Mouse (Mus musculus): Measurements from ENCODE around the gene Romo1. TPM values are rescaled to one million over a fixed set of nuclear protein-coding genes. Genes with fewer than 3 reads are reported as not detected.
A peak's percentile ranks its signal among the peaks of the same experiment; 100 is the strongest.
"Not testable (repeated sequence)": the region's sequence is repeated elsewhere in the genome, so short reads cannot be mapped to it uniquely, and the experiment has no call there.

Gene Romo1
- 100 to 1,000 TPM; 215 to 232 TPM for total RNA-seq (2021)
- long read RNA-seq, experiment 1, transcript Romo1-202 (2 exons, 550 nt): minor isoform, 9 of 88 reads
- long read RNA-seq, experiment 1, transcript Romo1-201 (3 exons, 569 nt): major isoform, 73 of 88 reads
- long read RNA-seq, experiment 1, partial matches to known transcripts: 4 of 88 reads
- long read RNA-seq, experiment 1, other reads (novel, unspliced or antisense): 0 of 88 reads
- long read RNA-seq, experiment 2, transcript Romo1-202 (2 exons, 550 nt): minor isoform, 10 of 115 reads
- long read RNA-seq, experiment 2, transcript Romo1-201 (3 exons, 569 nt): major isoform, 82 of 115 reads
- long read RNA-seq, experiment 2, partial matches to known transcripts: 20 of 115 reads
- long read RNA-seq, experiment 2, other reads (novel, unspliced or antisense): 0 of 115 reads

- DNase-seq (ENCODE audit: low spot score in 2 of 2): peak; percentile 95 to 97
Observed at GRCm38 (mm10) chr2:156143953-156144724, at the start of gene Romo1, which contains the start of gene Nfs1. Romo1 (plus strand) TSS chr2:156144039. Nfs1 (minus strand) TSS chr2:156144186.

- no peak for DNase-seq (ENCODE audit: low spot score in 2 of 2)
Observed at GRCm38 (mm10) chr2:156110627-156111357, 33.0 kb upstream of the Romo1 start.

GRCm38 (mm10) chr2:156111358-156112079 is 32.3 kb upstream of the Romo1 start, which contains the start of the genes Cpne1 and Rbm12:
Cpne1 (minus strand) TSS chr2:156111965.
Rbm12 (minus strand) TSS chr2:156111978.
- peak; percentile 85 to 93 for DNase-seq (ENCODE audit: low spot score in 2 of 2)

GRCm38 (mm10) chr2:156112080-156112423 is 31.8 kb upstream of the Romo1 start:
- DNase-seq (ENCODE audit: low spot score in 2 of 2): not testable (repeated sequence)

- no peak for DNase-seq (ENCODE audit: low spot score in 2 of 2)
Observed at GRCm38 (mm10) chr2:156119566-156119965, 24.3 kb upstream of the Romo1 start.

- DNase-seq (ENCODE audit: low spot score in 2 of 2): no peak
Observed at GRCm38 (mm10) chr2:156123731-156124130, 20.1 kb upstream of the Romo1 start.

- DNase-seq (ENCODE audit: low spot score in 2 of 2): no peak
Observed at GRCm38 (mm10) chr2:156126992-156127391, 16.8 kb upstream of the Romo1 start, which contains the start of gene Gm28036. Gm28036 (minus strand) TSS chr2:156127092.

- no peak for DNase-seq (ENCODE audit: low spot score in 2 of 2)
Observed at GRCm38 (mm10) chr2:156134161-156134560, 9.7 kb upstream of the Romo1 start.

GRCm38 (mm10) chr2:156135695-156136094 is 8.1 kb upstream of the Romo1 start:
- DNase-seq (ENCODE audit: low spot score in 2 of 2): no peak

GRCm38 (mm10) chr2:156142820-156143219 is 1.0 kb upstream of the Romo1 start:
- DNase-seq (ENCODE audit: low spot score in 2 of 2): no peak

GRCm38 (mm10) chr2:156143367-156143766 is 472 bp upstream of the Romo1 start:
- DNase-seq (ENCODE audit: low spot score in 2 of 2): no peak

- DNase-seq (ENCODE audit: low spot score in 2 of 2): no peak
Observed at GRCm38 (mm10) chr2:156145486-156146130, 1.8 kb downstream of the Romo1 start.

GRCm38 (mm10) chr2:156146272-156146989 is 2.6 kb downstream of the Romo1 start:
- DNase-seq (ENCODE audit: low spot score in 2 of 2): no peak

GRCm38 (mm10) chr2:156147316-156147915 is 3.6 kb downstream of the Romo1 start:
- DNase-seq (ENCODE audit: low spot score in 2 of 2): no peak

GRCm38 (mm10) chr2:156151538-156151937 is 7.7 kb downstream of the Romo1 start:
- DNase-seq (ENCODE audit: low spot score in 2 of 2): no peak

GRCm38 (mm10) chr2:156165478-156165877 is 21.6 kb downstream of the Romo1 start:
- DNase-seq (ENCODE audit: low spot score in 2 of 2): no peak

GRCm38 (mm10) chr2:156166557-156166956 is 22.7 kb downstream of the Romo1 start:
- DNase-seq (ENCODE audit: low spot score in 2 of 2): no peak

- DNase-seq (ENCODE audit: low spot score in 2 of 2): no peak
Observed at GRCm38 (mm10) chr2:156177079-156177478, 33.2 kb downstream of the Romo1 start.

GRCm38 (mm10) chr2:156177651-156178050 is 33.8 kb downstream of the Romo1 start:
- DNase-seq (ENCODE audit: low spot score in 2 of 2): no peak

Data from gastrocnemius, postnatal 4 days (tissue).